Mouse (Mus musculus) brain, embryonic 14.5 days (tissue): ENCODE measurements at regions not wholly inside any gene's neighbourhood (a gene's known extent, or its start where the extent isn't known, plus 50 kb on each side); places are given as distances from the start of the nearest gene placed in this dataset.
A peak's percentile ranks its signal among the peaks of the same experiment; 100 is the strongest.

Experiments used
- DNase-seq: peaks from one replicate; pipeline ENCODE4 v3.0.0-alpha.2; 2011; ENCODE audit warnings: low read depth
- CTCF ChIP-seq: fragments of 200-500 bp; IDR thresholded peaks from 2 replicates; pipeline ENCODE4 v1.5.1; 2012; ENCODE audit warnings: inconsistent platforms, mild to moderate bottlenecking, moderate library complexity, borderline replicate concordance; ENCODE audit not compliant: insufficient read depth, insufficient read length; ENCODE audit errors: extremely low read depth
- POLR2A ChIP-seq: fragments of 200-500 bp; IDR thresholded peaks from 2 replicates; pipeline ENCODE4 v1.6.1; 2012; ENCODE audit warnings: mild to moderate bottlenecking, inconsistent platforms, borderline replicate concordance; ENCODE audit not compliant: poor library complexity, insufficient read depth, insufficient read length, severe bottlenecking; ENCODE audit errors: extremely low read depth

DNA sequence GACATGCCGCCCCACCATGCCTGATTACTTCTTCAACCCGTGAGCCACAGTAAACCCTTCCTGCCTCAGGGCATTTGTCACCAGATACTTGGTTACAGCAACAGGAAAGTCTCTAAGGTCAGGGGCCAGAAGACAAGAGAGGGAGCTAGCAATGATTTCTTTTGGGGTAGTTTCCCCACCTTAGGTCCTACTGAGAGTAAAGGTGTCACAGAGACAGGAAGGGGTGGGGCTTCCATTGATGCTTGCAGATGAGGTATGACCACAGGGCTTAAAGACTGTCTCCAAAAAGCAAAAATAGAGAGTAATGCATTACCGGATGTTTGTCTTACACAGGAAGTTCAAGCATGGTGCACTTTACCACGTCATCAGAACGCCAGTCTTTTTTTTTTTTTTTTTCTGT, 98.8 kb upstream of the Irs2 start:
- TF ChIP-seq CTCF (no peak), POLR2A (no peak)
- DNase-seq = no peak

DNA sequence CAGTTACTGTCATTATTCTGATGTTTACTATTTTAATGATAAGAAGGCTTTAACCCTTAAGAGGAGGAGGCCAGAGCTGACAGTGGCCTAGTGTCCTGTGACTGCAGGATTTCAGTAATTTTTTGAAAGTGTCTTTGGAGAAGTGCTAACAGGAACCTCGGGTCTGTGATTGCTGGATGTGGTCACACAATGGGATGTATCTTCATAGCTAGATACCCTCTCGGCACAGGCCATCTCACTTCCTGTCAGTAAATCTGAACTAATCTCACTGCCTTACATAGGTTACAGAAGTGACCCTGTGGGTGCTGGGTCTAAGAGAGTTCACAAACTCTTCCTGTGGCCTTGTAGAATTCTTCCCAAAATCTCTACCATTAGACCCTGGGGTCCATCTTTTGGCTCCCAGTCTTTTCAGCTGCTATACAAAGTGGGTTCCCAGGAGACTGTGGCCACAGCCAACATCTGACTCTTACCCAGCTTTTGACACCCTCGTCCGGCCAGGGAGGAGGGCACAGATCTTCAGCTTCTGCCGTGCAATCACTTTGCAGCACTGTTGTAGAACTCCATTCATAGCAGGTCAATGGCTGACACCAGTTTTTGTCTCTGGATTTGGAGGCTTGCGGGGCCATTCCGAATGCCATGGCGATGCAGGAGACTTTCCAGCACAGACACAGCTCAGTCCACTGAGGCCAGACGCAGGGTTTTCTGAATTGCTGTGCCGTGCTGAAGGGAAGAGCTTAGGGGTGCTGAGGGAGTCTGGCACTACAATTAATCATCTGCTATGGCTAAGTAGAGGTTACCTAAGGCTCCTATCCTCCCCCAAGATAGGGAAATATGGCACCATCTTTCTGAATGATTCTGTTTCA, 95.7 kb upstream of the Irs2 start:
- DNase-seq = no peak
- TF ChIP-seq CTCF (no peak), POLR2A (no peak)

GRCm38 (mm10) chr8:11100310-11100709, 92.1 kb upstream of the Irs2 start:
- no peak for DNase-seq
- TF ChIP-seq POLR2A (no peak), CTCF (no peak)

GRCm38 (mm10) chr8:11099591-11099855, 91.3 kb upstream of the Irs2 start:
- peak; percentile 20 for DNase-seq
- no peak for TF ChIP-seq CTCF
- TF ChIP-seq POLR2A = no peak

- no peak for DNase-seq
- TF ChIP-seq POLR2A (no peak), CTCF (no peak)
Observed at GRCm38 (mm10) chr8:11098790-11099590, 90.7 kb upstream of the Irs2 start.

DNA sequence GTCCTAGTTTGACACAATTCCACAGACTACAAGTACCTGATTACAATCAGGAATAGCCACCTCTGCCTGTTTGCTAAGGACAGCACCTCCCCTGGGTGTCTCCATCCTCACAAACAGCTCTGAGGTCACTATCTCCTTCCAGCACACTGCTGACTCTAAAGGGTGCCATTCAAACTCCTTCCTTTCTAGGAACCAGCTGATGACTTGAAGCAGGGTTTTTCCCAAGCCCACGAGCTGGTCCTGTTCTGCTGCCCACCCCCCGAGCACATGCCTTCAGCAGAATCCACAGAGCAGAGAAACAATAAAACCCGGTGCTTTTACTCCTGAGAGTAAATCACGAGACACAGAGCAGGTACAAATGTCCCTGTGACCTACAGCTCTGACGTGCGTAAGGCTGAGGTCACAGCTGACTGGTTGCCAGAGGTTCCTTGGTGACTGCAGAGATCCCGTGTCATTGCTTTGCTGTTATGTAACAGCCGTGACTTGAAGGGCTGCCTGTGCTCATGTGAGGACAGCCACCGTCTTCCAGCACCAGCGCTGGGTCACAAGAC, 90.0 kb upstream of the Irs2 start:
- no peak for TF ChIP-seq CTCF
- no peak for TF ChIP-seq POLR2A
- DNase-seq = no peak

GRCm38 (mm10) chr8:11097813-11098212, 89.6 kb upstream of the Irs2 start:
- DNase-seq = no peak
- TF ChIP-seq CTCF (no peak), POLR2A (no peak)

DNA sequence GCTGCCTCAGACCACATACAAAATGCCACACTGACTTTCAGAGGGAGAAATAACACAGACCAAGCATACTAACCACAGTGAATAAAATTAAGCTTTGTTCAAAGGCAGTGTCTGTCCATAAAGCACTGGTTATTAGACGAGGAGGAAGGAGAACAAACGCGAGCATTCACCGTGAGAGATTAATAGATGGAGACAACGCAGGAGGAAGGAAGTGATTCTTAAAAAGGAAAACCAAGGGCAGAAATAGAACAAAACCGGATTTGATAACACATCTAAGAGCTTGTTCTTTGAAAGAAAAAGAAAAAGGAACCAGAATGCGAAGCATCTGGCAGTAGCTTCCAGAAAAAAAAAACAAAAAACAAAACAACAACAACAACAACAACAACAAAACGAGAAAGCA, 86.3 kb upstream of the Irs2 start:
- no peak for DNase-seq
- no peak for TF ChIP-seq POLR2A
- no peak for TF ChIP-seq CTCF

DNA sequence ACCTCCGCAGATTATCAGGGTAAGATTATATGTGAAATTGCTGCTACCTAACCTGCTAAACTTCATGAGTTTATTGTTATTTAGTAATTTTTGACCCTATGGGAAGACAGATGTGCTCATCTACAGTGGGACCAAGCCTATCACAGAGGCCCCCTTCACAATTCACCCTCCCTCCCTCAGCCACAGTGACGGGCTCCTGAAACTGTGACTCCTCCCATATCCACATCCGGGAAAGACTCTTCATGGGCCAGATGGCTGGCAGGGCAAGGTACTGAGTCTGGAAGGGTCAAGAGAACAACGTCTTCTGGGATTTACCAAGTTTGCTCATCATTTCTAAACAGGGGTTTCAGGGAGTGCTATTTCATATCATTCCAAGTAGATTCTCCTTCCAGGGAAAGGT, 84.1 kb upstream of the Irs2 start:
- no peak for TF ChIP-seq POLR2A
- no peak for TF ChIP-seq CTCF

DNA sequence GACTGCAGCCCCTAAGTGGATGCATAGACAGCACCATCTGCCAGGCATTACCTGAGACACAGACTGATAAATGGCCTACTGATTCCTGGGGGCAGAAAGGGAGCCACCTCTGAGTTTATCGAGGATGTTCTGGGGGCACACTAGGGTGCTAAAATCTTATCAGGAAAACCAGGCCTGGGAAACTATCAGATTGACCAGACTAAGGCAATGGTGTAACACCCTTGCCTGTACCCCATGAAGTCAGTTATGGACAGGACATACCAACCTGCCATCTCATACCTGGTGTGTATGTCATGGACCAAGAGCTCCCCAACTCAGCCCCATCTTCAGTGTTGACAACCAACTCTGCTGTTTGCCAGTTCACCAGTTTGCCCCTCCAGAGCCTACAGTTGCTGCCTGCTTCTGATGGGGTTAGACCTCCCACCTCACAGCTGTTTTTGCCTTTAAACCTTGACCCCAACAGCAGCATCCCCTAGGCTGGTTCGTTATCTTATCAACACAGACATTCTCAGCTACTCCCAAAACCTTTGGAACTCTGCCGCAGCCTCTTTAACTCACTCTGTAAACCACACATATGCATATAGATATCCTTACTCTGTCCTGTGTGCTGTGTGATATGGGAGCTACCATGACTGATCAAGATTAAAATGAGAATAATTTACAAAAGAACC, 83.6 kb upstream of the Irs2 start:
- DNase-seq = no peak
- TF ChIP-seq POLR2A (no peak), CTCF (no peak)

More for the DNA sequence above, 84.1 kb upstream of the Irs2 start:
- no peak for DNase-seq
